In the genomic region with DNA sequence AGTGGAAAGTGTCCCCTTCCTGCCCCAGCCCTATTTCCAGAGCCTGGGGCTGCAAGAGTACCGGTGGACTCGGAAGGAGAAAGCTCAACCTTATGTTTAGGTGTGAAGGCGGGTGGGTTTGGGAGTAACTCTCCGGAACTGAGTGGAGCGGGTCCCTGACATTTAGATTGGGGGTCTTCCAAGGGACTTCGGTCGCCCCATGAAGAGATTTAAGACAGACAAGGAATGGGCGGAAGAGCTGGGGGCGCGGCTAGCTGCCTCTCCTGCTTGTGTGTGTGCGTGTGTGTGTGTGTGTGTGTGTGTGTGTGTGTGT, we compare ENCODE assay signal across 8 mouse cellular contexts.
A peak's percentile ranks its signal among the peaks of the same experiment; 100 is the strongest.
DNase-seq lines count a peak whose midpoint lies in the region; ATAC-seq and TF ChIP-seq lines count a peak whose summit lies in the region.

No protein-coding gene starts in this region.

- intact Hi-C loops in left cerebral cortex, postnatal 10 days (cut with DNase I): loop anchor here (5.0 kb wide), 1 partner anchor 165 kb away; no protein-coding TSS in a partner anchor

- TF ChIP-seq POLR2A in embryonic fibroblast, embryonic 13.5 days (IDR thresholded peaks at IDR 0.05; ENCODE audit: low read depth, low read length): no peak

- no peak for TF ChIP-seq CTCF in layer of hippocampus, adult 2 months (conservative IDR thresholded peaks at IDR 0.05)
- no peak for TF ChIP-seq CTCF in embryonic fibroblast, embryonic 13.5 days (IDR thresholded peaks at IDR 0.05; ENCODE audit: borderline replicate concordance, insufficient read depth, low read length)
- no peak for TF ChIP-seq CTCF in intestine, postnatal 0 days (IDR thresholded peaks at IDR 0.05; ENCODE audit: low read depth)

- no peaks in the 10 kb centered on the region for H3K4me1 ChIP-seq in embryonic fibroblast, embryonic 13.5 days (ENCODE audit: control insufficient read depth, insufficient read depth, low read length)
- peaks cover 6% of the 10 kb centered on the region; the same call in 1 of the 2 replicates for H3K4me1 ChIP-seq in intestine, postnatal 0 days (replicated peaks; ENCODE audit: control insufficient read depth, insufficient read depth, low read length)
- H3K4me1 ChIP-seq in neural tube, embryonic 13.5 days (replicated peaks): peaks cover 31% of the 10 kb centered on the region

- ATAC-seq in intestine, postnatal 0 days: 0 out of 2 replicates have a peak, but pooled peaks have one; percentile 7
- ATAC-seq in neural tube, embryonic 13.5 days (ENCODE audit: low read depth): peak; percentile 32; the same call in 1 of the 2 replicates

- peak overlapping the region; percentile 44 for H3K4me3 ChIP-seq in layer of hippocampus, adult 2 months
- peak overlapping the region; percentile 41; the same call in 1 of the 2 replicates for H3K4me3 ChIP-seq in embryonic fibroblast, embryonic 13.5 days (ENCODE audit: insufficient read depth, low read length)
- H3K4me3 ChIP-seq in intestine, postnatal 0 days (ENCODE audit: low read depth, low read length): peak overlapping the region; percentile 76
- H3K4me3 ChIP-seq in neural tube, embryonic 13.5 days: peak overlapping the region; percentile 75

- peak overlapping the region; percentile 100 for H3K4me2 ChIP-seq in intestine, postnatal 0 days (replicated peaks; ENCODE audit: low read depth)
- peak overlapping the region; percentile 97 for H3K4me2 ChIP-seq in neural tube, embryonic 13.5 days

- no peaks in the 10 kb centered on the region for H3K9me3 ChIP-seq in intestine, postnatal 0 days (ENCODE audit: control insufficient read depth)
- H3K9me3 ChIP-seq in neural tube, embryonic 13.5 days: no peaks in the 10 kb centered on the region

- H3K36me3 ChIP-seq in intestine, postnatal 0 days (ENCODE audit: control insufficient read depth, insufficient read depth): no peaks in the 10 kb centered on the region
- H3K36me3 ChIP-seq in neural tube, embryonic 13.5 days: no peaks in the 10 kb centered on the region

- 9% methylated on average over 11 of the region's 11 CpGs for WGBS in intestine, postnatal 0 days
- 2% methylated on average over 11 of the region's 11 CpGs for WGBS in neural tube, embryonic 13.5 days

- no peak for DNase-seq in layer of hippocampus, adult 2 months (ENCODE audit: low spot score in 2 of 2)
- DNase-seq in layer of hippocampus, postnatal 10 days (ENCODE audit: low spot score in 2 of 2): no peak
- DNase-seq in left cerebral cortex, postnatal 10 days (ENCODE audit: extremely low spot score in 1 of 2, low spot score in 2 of 2): no peak
- no peak for DNase-seq in right cerebral cortex, postnatal 4 days
- DNase-seq in spleen, postnatal 10 days (ENCODE audit: low spot score in 2 of 2): no peak

- peak overlapping the region; percentile 37 for H3K9ac ChIP-seq in intestine, postnatal 0 days (ENCODE audit: low read depth, low read length)
- peak overlapping the region; percentile 85 for H3K9ac ChIP-seq in neural tube, embryonic 13.5 days

- H3K27me3 ChIP-seq in intestine, postnatal 0 days (replicated peaks; ENCODE audit: control insufficient read depth, insufficient read depth, low read length): 0 out of 2 replicates have a peak, but pooled peaks cover 4% of the 10 kb centered on the region
- peaks cover 69% of the 10 kb centered on the region for H3K27me3 ChIP-seq in neural tube, embryonic 13.5 days

- no peak overlapping the region for H3K27ac ChIP-seq in layer of hippocampus, adult 2 months
- no peak overlapping the region for H3K27ac ChIP-seq in embryonic fibroblast, embryonic 13.5 days (ENCODE audit: insufficient read depth, low read length)
- H3K27ac ChIP-seq in intestine, postnatal 0 days (ENCODE audit: low read depth, low read length): no peak overlapping the region
- no peak overlapping the region for H3K27ac ChIP-seq in neural tube, embryonic 13.5 days (replicated peaks)
